Mouse (Mus musculus): ENCODE results near the gene Nprl2.

- no peak for TF ChIP-seq CTCF (IDR thresholded peaks at IDR 0.05; ENCODE audit: low read depth, low read length)
- no peak for TF ChIP-seq POLR2A (IDR thresholded peaks at IDR 0.05; ENCODE audit: extremely low read depth, insufficient read depth, low read length)
Observed at GRCm38 (mm10) chr9:107543299-107543698, 1.3 kb downstream of the Nprl2 start.

Data from liver, adult 2 months (tissue).